8 mouse cellular contexts compared by ENCODE assay signal in the genomic region with DNA sequence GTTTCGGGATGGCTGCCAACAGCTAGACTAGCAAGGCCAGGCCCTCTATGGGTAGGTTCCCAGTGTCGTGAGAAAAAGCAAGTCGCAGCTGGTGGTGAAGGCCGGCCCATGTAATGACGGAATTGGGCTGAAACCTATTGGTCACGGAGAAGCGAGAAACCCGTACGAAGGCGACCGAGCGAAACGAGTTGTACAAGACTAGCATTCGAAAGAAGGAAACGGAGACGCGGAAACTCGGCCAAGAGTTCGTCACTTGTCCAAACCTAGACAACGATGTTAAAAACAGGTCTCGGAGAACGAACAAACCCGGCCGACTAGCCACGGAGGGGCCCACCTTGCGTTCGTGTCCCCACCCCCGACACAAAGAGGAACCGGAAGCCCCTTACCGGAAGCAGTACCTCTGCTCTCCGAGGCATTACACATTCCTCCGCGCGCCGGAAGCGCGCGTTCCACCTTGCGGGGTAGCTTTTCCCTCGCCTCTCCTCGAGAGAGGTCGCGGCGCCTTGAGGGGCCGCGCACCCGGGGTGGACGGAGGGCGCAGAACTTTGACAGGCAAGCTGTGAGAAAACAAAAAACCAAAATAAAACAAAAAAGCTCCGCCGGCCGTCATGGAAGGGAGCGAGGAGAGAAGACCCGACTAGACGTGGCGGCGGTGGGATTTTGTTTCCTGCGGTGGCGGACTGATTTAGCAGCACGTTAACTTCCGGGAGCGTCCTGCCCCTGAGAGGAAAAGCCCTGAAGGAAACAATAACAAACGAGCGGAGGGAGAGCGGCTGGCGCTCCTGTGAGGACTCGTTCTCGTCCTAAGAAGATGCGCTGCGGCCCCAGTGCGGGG. TPM values are rescaled to one million over a fixed set of nuclear protein-coding genes. Genes with fewer than 3 reads are reported as not detected.
DNase-seq lines count a peak whose midpoint lies in the region; ATAC-seq and TF ChIP-seq lines count a peak whose summit lies in the region.

Kdm5a (plus strand) TSS at position 437 of the 835 bp plus-strand sequence.
Ccdc77 (minus strand) TSS at position 687 of the 835 bp plus-strand sequence.

- under 1% methylated on average over 71 of the region's 71 CpGs for WGBS in kidney, embryonic 14.5 days
- WGBS in limb, embryonic 15.5 days = under 1% methylated on average over 71 of the region's 71 CpGs

- no peaks in the 10 kb centered on the region for H3K9me3 ChIP-seq in kidney, embryonic 14.5 days (ENCODE audit: control insufficient read depth, low read length)
- no peaks in the 10 kb centered on the region for H3K9me3 ChIP-seq in limb, embryonic 15.5 days

- H3K9ac ChIP-seq in kidney, embryonic 14.5 days (ENCODE audit: low read depth, low read length) = peak within 1 kb of the TSS; percentile 92
- H3K9ac ChIP-seq in limb, embryonic 15.5 days = peak within 1 kb of the TSS; percentile 93

- peak; percentile 97 for ATAC-seq in kidney, embryonic 14.5 days (ENCODE audit: low FRiP score, low TSS enrichment)
- ATAC-seq in limb, embryonic 15.5 days (ENCODE audit: insufficient number of reproducible peaks, low FRiP score, low TSS enrichment, low read depth) = peak; percentile 95

- H3K4me1 ChIP-seq in bone marrow macrophage, adult 2 months (ENCODE audit: control insufficient read depth, insufficient read depth, low read length) = peaks cover 9% of the 10 kb centered on the region
- H3K4me1 ChIP-seq in embryonic fibroblast, embryonic 13.5 days (ENCODE audit: control insufficient read depth, insufficient read depth, low read length) = peaks cover 7% of the 10 kb centered on the region; the same call in 1 of the 2 replicates
- peaks cover 9% of the 10 kb centered on the region for H3K4me1 ChIP-seq in kidney, embryonic 14.5 days (ENCODE audit: control insufficient read depth, insufficient read depth, low read length)
- peaks cover 14% of the 10 kb centered on the region for H3K4me1 ChIP-seq in limb, embryonic 15.5 days

- TF ChIP-seq POLR2A in bone marrow macrophage, adult 2 months (IDR thresholded peaks at IDR 0.05; ENCODE audit: borderline replicate concordance, low read depth, low read length) = no peak
- TF ChIP-seq POLR2A in embryonic fibroblast, embryonic 13.5 days (IDR thresholded peaks at IDR 0.05; ENCODE audit: low read depth, low read length) = peak; percentile 74

- peak within 1 kb of the TSS; percentile 93 for H3K27ac ChIP-seq in bone marrow macrophage, adult 2 months (ENCODE audit: insufficient read depth, low read depth, low read length)
- H3K27ac ChIP-seq in embryonic fibroblast, embryonic 13.5 days (ENCODE audit: insufficient read depth, low read length) = peak within 1 kb of the TSS; percentile 98
- H3K27ac ChIP-seq in kidney, embryonic 14.5 days (ENCODE audit: low read depth, low read length) = peak within 1 kb of the TSS; percentile 96
- peak within 1 kb of the TSS; percentile 99 for H3K27ac ChIP-seq in limb, embryonic 15.5 days

- H3K4me2 ChIP-seq in kidney, embryonic 14.5 days (replicated peaks; ENCODE audit: low read depth, low read length) = peak within 1 kb of the TSS; percentile 91
- H3K4me2 ChIP-seq in limb, embryonic 15.5 days = peak within 1 kb of the TSS; percentile 74

- peaks cover 17% of the 10 kb centered on the region for H3K36me3 ChIP-seq in kidney, embryonic 14.5 days (ENCODE audit: control insufficient read depth, insufficient read depth, low read length)
- peaks cover 17% of the 10 kb centered on the region for H3K36me3 ChIP-seq in limb, embryonic 15.5 days

- peak within 1 kb of the TSS; percentile 79 for H3K4me3 ChIP-seq in bone marrow macrophage, adult 2 months (ENCODE audit: insufficient read depth, low read length)
- H3K4me3 ChIP-seq in embryonic fibroblast, embryonic 13.5 days (ENCODE audit: insufficient read depth, low read length) = peak within 1 kb of the TSS; percentile 85
- peak within 1 kb of the TSS; percentile 99 for H3K4me3 ChIP-seq in kidney, embryonic 14.5 days (ENCODE audit: low read length)
- peak within 1 kb of the TSS; percentile 98 for H3K4me3 ChIP-seq in limb, embryonic 15.5 days

- peak; percentile 99 for DNase-seq in A20 (ENCODE audit: low read depth, low spot score)
- DNase-seq in heart, adult 9 months (ENCODE audit: low spot score in 2 of 2) = peak; percentile 93
- DNase-seq in monocyte, adult 2 months (ENCODE audit: low read depth in 1 of 2, low spot score in 2 of 2) = peak; percentile 81 to 91
- peak; percentile 91 to 94 for DNase-seq in spleen, postnatal 36 days (ENCODE audit: low spot score in 2 of 2)

- H3K27me3 ChIP-seq in kidney, embryonic 14.5 days (ENCODE audit: control insufficient read depth, insufficient read depth, low read length) = no peaks in the 10 kb centered on the region
- H3K27me3 ChIP-seq in limb, embryonic 15.5 days = no peaks in the 10 kb centered on the region

- TF ChIP-seq CTCF in bone marrow macrophage, adult 2 months (IDR thresholded peaks at IDR 0.05; ENCODE audit: low read depth, low read length) = no peak
- no peak for TF ChIP-seq CTCF in embryonic fibroblast, embryonic 13.5 days (IDR thresholded peaks at IDR 0.05; ENCODE audit: borderline replicate concordance, insufficient read depth, low read length)

RNA-seq across cellular contexts. Expression of gene Kdm5a, which starts in this region (rescaled TPM):
- polyA plus RNA-seq in bone marrow macrophage, adult 2 months (2012; ENCODE audit: insufficient read depth, insufficient read length, missing spikeins) = 40.3 and 47.6 TPM in 2 replicates
- 45.3 and 51.6 TPM in 2 replicates for polyA plus RNA-seq in embryonic fibroblast, embryonic 13.5 days (2011; ENCODE audit: insufficient read length, low read depth, missing spikeins)
- polyA plus RNA-seq in kidney, embryonic 14.5 days (2014; fragmentation: Nextera tagmentation; extraction: Ambion mirVana) = 43.1 and 59.4 TPM in 2 replicates
- 41.7 and 43.3 TPM in 2 replicates for polyA plus RNA-seq in limb, embryonic 15.5 days (2015; fragmentation: Nextera tagmentation; extraction: Ambion mirVana)

RNA-seq across cellular contexts. Expression of gene Ccdc77, which starts in this region (rescaled TPM):
- 12.9 and 13.1 TPM in 2 replicates for polyA plus RNA-seq in bone marrow macrophage, adult 2 months (2012; ENCODE audit: insufficient read depth, insufficient read length, missing spikeins)
- 9.2 and 10.0 TPM in 2 replicates for polyA plus RNA-seq in embryonic fibroblast, embryonic 13.5 days (2011; ENCODE audit: insufficient read length, low read depth, missing spikeins)
- 23.5 and 25.7 TPM in 2 replicates for polyA plus RNA-seq in kidney, embryonic 14.5 days (2014; fragmentation: Nextera tagmentation; extraction: Ambion mirVana)
- 21.8 and 22.7 TPM in 2 replicates for polyA plus RNA-seq in limb, embryonic 15.5 days (2015; fragmentation: Nextera tagmentation; extraction: Ambion mirVana)

Comparison
In these comparisons a context has a peak if more than half of its experiments do, and no peak if none do; other contexts are left out.
1. Peak in every context shown above with its lines: DNase-seq, ATAC-seq, H3K4me3 ChIP-seq and H3K27ac ChIP-seq.